Mouse (Mus musculus) lung, adult 10 weeks (tissue): ENCODE results near the gene Magt1. TPM values are rescaled to one million over a fixed set of nuclear protein-coding genes. Genes with fewer than 3 reads are reported as not detected.

Experiments
- polyA plus RNA-seq: library from polyadenylated mRNA; stranded (reverse); fragments of 350-450 nt; fragmentation: Illumina TruSeq; extraction: RNeasy Lipid Tissue Mini Kit (QIAGEN cat#74804); gene quantifications from one replicate; pipeline ENCODE4 v1.2.3, GENCODE M21; 2014; ENCODE audit warnings: low read depth, low replicate concordance; ENCODE audit not compliant: insufficient read depth

Magt1 gene
- polyA plus RNA-seq: 19.5 TPM

DNA sequence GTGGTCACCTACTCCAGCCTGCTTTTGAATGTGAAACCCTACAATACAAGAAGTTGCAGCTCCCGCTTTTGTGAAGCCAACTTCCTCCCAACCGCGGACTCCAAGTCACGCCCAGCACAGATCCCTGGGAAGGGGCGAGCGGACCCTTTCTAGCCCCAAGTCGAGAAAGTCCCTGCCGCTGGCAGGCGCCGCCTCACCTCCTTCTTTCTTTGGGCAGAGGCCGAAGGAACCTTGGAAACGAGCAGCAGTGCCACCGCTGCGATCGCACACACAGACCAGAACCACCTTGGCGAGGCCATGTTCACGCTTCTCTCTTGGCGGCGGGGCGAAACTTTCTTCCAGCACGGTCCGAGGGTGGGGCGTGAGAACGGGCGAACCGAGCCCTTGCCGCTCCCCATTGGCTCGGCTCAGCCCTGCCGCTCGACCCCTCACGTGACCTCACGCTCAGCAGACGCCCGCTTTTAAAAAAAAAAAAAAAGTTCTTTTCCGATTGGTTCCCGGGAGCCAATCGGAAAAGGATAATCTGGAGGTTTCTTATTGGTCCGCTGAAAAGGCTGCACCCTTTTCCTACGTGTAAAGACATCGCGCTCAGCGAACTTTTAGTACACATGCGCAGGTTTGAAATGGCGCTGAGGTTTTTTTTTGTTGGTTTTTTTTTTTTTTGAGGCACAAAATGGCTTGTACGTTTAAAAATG is at the start of gene Magt1:
Gene Magt1 (minus strand): TSS at position 442 of the 695 bp plus-strand sequence.

DNA sequence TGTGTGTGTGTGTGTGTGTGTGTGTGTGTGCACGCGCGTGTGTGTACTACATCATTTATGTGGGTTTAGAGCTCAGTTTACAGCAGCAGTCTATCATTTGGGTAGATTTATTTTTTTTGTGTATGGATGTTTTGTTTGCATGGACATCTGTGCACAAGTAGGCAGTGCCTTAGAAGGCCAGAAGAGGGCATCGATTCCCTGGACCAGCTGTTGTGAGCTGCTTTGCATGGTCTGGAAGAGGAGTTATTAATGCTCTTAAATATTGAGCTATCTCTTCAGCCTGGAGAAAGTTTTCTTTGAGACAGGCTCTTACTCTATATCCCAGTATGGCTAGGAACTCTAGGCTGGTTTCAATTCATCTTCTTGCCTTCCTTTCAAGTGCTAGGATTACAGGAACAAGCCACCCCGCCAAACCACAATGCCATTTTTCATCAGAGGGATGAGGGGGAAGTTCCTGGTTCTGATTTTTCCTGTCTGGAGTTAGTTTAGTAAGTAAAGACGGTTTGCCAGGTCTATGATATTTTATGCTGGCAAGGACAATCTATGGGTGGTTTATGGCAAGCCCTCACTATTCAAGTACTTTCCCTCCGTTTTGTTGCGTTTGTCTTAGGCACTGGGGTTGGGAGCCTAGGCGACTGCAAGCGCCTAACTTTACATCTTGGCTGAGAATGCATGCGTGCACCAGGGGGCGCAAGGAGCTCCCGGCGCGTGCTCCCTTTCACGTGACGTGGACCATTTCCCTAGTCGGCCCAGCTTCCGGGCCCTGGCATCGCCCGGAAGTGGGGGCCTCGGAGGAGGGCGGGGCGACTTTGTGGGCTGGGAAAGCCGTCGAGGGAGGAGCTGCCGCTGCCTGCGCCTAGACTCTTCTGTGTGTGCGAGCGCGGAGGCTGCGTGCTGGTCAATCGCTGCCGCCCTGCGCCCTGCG is 15.0 kb upstream of the Magt1 start, which contains the start of gene Atp7a:
Gene Atp7a (plus strand): TSS at position 859 of the 925 bp plus-strand sequence.

DNA sequence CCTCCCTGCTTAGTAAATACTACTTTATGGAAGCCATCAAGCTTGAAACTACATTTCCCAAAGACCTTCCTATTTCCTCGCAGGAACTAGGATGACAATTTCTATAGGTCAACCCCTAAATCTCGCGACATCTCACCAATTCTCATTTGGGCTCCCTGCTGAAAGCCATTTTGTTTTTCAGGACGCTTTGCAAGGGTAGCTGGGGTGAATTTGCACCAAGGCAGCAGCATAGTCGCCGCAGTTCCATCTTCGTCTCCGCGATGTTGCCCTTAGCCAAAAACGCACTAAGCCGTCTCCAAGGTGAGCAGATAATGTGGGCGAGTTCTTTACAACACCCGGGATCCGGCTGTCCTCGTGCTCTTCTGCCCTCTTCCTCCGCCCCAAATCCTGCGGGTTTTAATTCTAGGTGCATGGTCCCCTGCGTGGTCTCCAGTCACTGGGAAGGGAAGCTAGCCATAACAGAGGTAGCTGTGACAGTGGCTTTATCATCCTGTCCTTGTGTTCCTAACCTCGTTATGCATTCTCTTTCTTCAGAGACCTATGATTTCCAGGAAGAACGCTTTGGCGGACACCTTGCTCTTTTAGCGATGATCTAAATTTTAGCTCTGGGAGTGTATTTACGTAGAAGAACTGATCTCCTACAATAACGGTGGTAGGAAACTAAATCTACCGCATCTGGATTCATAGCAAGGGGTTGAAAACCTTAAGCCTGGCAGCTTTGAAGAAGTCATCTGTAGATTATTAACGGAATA is 4.0 kb upstream of the Magt1 start, which contains the start of gene Cox7b:
Gene Cox7b (plus strand): TSS at position 130 of the 752 bp plus-strand sequence.

DNA sequence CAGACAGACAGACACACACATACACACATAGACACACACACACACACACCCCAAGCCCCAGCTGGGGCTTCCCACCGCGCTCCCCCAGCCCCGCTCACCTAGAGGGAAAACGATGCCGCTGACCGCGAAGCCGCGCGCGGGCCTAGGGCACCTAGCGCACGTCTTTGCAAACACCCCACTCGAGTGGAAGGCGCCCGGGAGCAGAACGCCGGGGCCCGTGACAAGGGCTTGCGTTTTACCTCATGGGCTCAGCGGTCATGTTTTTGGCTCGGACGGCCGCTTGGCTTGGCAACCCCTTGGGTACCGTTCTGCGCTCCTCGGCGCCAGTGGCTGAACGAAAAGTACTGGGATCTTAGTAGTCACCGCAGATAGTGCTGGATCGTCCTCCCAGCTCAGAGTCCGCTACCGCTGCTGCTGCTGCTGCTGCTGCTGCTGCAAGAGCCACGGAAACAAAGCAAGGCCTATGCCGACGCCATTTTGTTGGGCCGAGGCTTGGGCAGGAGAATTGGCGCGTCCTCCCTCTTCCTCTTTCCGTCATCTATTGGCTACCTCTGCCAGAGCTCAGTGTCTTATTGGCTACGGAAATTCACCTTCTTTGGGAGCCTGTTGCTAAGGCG is 82.7 kb downstream of the Magt1 start, which contains the start of gene Atrx:
Gene Atrx (minus strand): TSS at position 543 of the 617 bp plus-strand sequence.

Other genes starting within 250 kb of the Magt1 start
- 0.23 TPM for gene Fgf16, start 247.6 kb downstream of the Magt1 start, polyA plus RNA-seq
- 12.5 TPM for gene Atrx, start 82.5 kb downstream of the Magt1 start, polyA plus RNA-seq
- 245 TPM for gene Cox7b, start 3.8 kb upstream of the Magt1 start, polyA plus RNA-seq
- 2.5 TPM for gene Atp7a, start 15.4 kb upstream of the Magt1 start, polyA plus RNA-seq
- gene Tlr13, start 131.3 kb upstream of the Magt1 start, polyA plus RNA-seq: 2.4 TPM
- gene Pgk1, start 175.2 kb upstream of the Magt1 start, polyA plus RNA-seq: 114 TPM
- 13.6 TPM for gene Taf9b, start 209.3 kb upstream of the Magt1 start, polyA plus RNA-seq
- not detected for gene Fnd3c2, start 243.5 kb upstream of the Magt1 start, polyA plus RNA-seq